Mouse (Mus musculus) megakaryocyte-erythroid progenitor cell, adult 5-6 weeks (primary cell): ENCODE results near the gene Iffo2. TPM values are rescaled to one million over a fixed set of nuclear protein-coding genes. Genes with fewer than 3 reads are reported as not detected.

Experiments
- ATAC-seq: replicated peaks from 2 replicates; pipeline ENCODE4 v1.8.0; 2016; ENCODE audit warnings: mild to moderate bottlenecking, inconsistent platforms; ENCODE audit not compliant: severe bottlenecking, poor library complexity, low FRiP score, low TSS enrichment
- total RNA-seq, 2 experiments: library from RNA; stranded (forward) in 1 of 2; stranded (reverse) in 1 of 2; fragments of 200-1000, 215-1000 nt in 1 of 2; fragments of >200 nt in 1 of 2; fragmentation: Nextera tagmentation in 1 of 2; gene quantifications; 2 replicates each; pipeline ENCODE4 v1.2.3; 2014 to 2017

The Iffo2 gene
- total RNA-seq, 2 experiments from 2014 or later = 0.23 to 0.35 TPM

- no peak for ATAC-seq
Measured at GRCm38 (mm10) chr4:139521926-139522325, 8.4 kb upstream of the Iffo2 start.

- ATAC-seq = no peak
Measured at GRCm38 (mm10) chr4:139526475-139526874, 3.9 kb upstream of the Iffo2 start.

DNA sequence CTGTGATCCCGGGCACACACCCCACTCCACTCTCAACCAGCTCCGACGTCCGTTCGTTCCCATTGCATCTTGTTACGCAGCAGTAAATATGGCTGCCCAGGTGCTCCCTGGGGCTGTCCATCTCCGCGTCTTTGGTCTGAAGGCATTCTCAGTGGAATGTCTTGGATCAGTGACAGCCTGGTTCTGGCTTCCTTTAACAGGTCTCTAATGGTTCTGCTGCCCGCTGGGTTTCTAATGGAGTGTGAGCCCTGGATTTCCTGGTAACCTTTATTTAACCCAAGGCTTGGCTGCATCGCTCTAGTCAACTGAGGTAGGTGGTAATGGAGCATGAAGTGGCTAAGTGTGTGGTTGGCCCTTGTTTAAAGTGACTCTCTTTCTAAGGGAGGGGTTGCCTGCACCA is 1.7 kb downstream of the Iffo2 start:
- ATAC-seq = no peak

- ATAC-seq = no peak
Measured at GRCm38 (mm10) chr4:139535127-139535695, 4.9 kb downstream of the Iffo2 start.

GRCm38 (mm10) chr4:139535719-139536118 is 5.4 kb downstream of the Iffo2 start:
- no peak for ATAC-seq

GRCm38 (mm10) chr4:139536706-139537105 is 6.4 kb downstream of the Iffo2 start:
- ATAC-seq = no peak

- no peak for ATAC-seq
Measured at GRCm38 (mm10) chr4:139540784-139541183, 10.4 kb downstream of the Iffo2 start.

GRCm38 (mm10) chr4:139545791-139546190 is 15.4 kb downstream of the Iffo2 start:
- no peak for ATAC-seq

- no peak for ATAC-seq
Measured at GRCm38 (mm10) chr4:139549448-139549847, 19.1 kb downstream of the Iffo2 start.

GRCm38 (mm10) chr4:139555235-139555634 is 24.9 kb downstream of the Iffo2 start:
- no peak for ATAC-seq

DNA sequence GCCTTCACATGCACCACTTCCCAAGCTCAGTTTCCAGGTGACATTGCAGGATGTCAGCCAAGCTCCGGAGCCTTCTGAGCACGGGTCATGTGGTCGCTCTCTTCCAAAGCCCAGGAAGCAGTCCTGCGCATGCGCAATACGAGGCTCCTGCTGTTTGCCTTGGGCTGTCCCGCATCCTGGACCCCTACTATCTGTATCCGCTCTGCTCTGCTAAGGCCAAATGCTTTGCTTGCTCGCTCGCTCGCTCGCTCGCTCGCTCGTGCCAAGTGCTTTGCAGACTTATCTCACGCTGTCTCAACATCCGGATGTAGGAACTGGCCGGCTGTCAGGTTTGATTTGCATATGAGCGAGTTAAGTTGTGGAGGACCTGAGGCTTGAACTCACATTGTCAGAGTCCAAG is 25.6 kb downstream of the Iffo2 start:
- ATAC-seq = 0 out of 2 replicates have a peak, but pooled peaks have one; percentile 22

DNA sequence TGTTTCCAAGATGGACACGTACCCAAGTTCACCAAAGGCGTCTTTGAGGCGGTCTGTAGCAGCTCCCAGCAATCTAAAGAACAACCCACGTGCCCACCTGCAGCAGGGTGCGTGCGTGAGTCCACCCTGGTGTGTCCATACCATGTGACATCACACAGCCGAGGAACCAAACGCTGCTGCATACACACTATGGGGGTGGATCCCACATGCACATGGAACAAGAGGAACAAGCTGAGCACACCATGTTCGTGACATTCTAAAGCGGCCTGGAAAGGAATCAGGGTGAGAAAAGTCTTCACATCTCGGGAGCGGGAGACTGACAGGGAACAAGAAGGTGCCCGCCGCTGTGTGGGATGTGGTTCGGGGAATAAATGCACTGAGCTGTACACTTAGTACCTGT is 38.0 kb downstream of the Iffo2 start:
- no peak for ATAC-seq

DNA sequence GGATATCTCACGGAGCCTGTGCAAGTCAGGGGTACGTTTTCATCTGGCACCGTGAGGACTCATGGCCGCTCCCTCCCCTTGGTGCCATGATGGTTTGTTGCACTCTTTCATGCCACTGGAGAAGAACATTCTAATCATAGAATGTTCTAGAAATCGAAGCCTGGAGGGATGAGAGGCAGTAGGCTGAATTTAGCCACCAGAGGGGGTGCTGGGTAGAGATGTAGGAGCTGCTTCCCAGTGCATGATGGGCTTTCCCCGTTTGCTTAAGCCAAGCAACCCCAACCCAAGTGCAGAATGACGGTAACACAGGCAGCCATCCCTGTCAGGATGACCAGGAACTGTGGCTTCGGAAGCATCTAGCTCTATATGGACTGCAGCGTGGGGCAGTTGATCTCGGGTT is 40.4 kb downstream of the Iffo2 start:
- ATAC-seq = no peak

DNA sequence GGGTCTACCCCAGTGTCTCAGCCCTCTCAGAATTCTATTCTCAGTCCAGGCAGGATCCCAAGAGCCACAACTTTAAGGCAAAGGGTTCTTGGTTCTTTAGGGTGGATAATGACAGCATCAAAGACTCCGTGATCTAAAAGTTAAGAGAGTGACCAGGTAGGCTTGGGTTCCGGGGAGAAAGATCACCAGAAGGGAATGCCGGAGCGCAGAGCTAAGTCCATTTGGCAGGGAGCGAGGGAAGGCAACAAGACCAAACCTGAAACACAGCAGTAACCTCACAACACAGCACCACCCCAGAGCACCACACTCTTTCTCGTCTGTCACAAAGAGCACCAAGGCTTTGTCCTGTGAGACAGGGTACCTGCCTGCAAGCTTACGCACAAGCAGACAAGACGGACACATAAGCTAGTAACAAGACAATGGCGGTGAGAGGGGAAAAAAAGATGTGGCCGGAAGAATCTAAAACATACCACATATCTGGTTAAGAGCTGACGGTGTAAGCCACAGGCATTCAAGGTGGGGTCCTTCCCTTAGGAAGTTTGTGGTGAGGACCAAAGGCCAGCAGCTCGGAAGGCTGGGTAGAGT is 42.7 kb downstream of the Iffo2 start:
- no peak for ATAC-seq

DNA sequence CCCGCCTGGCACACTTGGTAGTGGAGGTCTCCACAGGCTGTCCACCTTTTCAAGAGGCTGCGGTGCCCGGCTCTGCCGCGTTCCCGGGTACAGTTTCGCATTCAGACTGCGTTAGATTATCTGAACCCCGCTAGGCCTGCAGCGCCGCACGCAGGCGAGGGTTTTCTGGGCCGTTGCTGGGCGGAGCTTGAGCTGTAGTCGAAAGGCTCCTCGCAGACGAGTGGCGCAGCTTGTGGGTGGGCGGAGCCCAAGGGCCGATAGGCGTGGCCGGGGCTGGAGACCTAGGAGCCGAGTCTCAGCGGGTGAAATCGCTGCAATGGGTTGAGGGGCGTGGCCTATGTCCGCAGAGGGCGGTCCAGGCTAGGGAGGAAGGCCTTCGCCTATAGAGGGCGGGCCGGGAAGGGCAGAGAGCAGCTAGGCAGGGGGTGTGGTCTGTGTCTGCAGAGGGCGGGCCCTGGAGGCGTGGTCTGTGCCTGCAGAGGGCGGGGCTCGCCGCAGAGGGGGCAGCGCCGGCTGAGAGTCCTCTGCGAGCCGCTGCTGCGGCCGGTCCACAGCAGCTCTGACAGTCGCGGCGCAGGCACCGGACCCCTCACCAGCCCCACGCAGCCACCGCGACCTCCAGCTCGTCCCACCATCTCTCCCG is 43.9 kb downstream of the Iffo2 start:
- ATAC-seq = peak; percentile 98

DNA sequence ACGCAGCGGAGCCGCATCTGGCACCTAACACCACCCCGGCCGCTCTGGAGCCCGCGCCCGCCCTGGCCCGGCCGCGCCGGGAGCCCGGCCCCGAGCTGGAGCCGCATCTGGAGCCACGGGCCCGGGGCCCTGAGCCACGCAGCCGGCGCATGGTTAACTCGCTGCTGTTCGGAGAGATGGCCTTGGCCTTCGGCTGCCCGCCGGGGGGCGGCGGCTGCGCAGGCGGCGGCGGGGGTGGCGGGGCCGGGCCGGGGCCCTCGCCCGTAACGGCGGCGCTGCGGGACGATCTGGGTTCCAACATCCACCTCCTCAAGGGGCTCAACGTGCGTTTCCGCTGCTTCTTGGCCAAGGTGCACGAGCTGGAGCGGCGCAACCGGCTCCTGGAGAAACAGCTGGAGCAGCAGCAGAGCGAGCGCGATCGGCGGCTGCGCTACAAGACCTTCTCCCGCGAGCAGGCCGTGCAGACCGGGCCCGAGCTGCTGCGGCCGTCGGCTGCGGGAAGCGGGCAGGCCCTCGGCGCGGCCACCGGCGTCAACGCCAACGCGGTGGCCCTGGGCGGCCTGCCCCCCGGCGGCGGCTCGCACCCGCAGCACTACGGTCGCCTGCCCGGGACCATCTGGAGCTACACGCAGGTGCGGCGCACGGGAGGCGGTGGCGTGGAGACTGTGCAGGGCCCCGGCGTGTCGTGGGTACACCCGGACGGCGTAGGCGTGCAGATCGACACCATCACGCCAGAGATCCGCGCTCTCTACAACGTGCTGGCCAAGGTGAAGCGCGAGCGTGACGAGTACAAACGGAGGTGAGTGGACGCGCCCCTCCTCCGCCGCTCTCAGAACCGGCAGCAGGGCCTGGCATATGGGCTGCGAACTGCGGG is 44.7 kb downstream of the Iffo2 start:
- ATAC-seq = no peak; the same call in 1 of the 2 replicates

DNA sequence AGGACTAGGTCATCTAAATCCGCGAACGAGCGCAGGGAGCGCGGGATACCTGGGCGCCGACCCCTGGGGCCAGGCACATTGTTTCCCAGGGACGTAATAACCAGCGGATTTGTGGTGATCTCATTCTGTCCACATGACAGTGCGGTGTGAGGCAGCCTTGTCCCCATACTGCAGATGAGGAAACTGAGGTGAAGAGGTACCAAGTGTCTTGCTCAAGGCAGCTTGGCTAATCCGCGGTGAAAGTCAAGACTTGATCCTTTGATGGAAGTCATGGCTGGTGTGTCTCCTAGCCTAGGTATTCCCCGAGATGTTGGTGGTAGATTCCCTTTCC is 45.3 kb downstream of the Iffo2 start:
- no peak for ATAC-seq

GRCm38 (mm10) chr4:139576251-139576880 is 46.0 kb downstream of the Iffo2 start:
- no peak for ATAC-seq

GRCm38 (mm10) chr4:139577006-139577405 is 46.7 kb downstream of the Iffo2 start:
- ATAC-seq = no peak

DNA sequence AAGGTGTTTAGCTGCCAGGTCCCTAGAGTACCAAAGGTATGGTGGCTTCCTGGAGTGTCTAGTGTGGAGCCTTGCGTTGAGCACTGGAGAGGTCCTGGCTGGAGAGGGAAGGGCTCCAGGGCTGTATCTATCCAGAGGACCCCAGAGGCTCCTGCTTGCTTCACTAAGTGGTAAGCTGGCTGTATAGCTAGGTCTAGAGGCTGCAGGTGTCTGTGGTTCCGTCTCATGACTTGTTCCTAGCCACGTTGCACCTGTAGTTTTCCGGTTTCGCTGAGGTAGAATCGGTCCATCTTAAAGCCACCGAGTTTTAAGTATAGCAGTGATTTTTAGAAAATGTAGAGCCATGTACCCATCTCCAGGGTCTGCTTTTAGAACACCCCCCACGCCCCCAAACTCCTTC is 48.0 kb downstream of the Iffo2 start:
- no peak for ATAC-seq
